Mouse (Mus musculus) liver, adult 2 months (tissue): Measurements from ENCODE around the gene Lrrc4b. TPM values are rescaled to one million over a fixed set of nuclear protein-coding genes. Genes with fewer than 3 reads are reported as not detected.

Experiments used
- DNase-seq: peaks from one replicate; pipeline ENCODE4 v3.0.0-alpha.2; 2011; ENCODE audit warnings: low read depth, low spot score; ENCODE audit errors: extremely low read depth
- H3K27ac ChIP-seq: fragments of 200-500 bp; replicated peaks from 2 replicates; pipeline ENCODE4 v1.5.1; 2012; ENCODE audit warnings: low read depth, mild to moderate bottlenecking, control low read depth, inconsistent platforms, low read length; ENCODE audit not compliant: insufficient read depth
- H3K27me3 ChIP-seq: fragments of 200-500 bp; 2 replicates; pipeline ENCODE4 v1.6.1; 2012; ENCODE audit warnings: mild to moderate bottlenecking, moderate library complexity, low read length, inconsistent platforms; ENCODE audit not compliant: control insufficient read depth, insufficient read depth
- H3K36me3 ChIP-seq: fragments of 200-500 bp; 2 replicates; pipeline ENCODE4 v1.6.1; 2012; ENCODE audit warnings: low read length, inconsistent platforms; ENCODE audit not compliant: control insufficient read depth, insufficient read depth
- H3K4me1 ChIP-seq: fragments of 200-500 bp; 2 replicates; pipeline ENCODE4 v1.6.1; 2011; ENCODE audit warnings: low read length; ENCODE audit not compliant: control insufficient read depth, insufficient read depth
- H3K4me3 ChIP-seq: fragments of 200-500 bp; 2 replicates; pipeline ENCODE4 v1.5.1; 2011; ENCODE audit warnings: low read depth, mild to moderate bottlenecking, control low read depth, low read length, moderate library complexity; ENCODE audit not compliant: insufficient read depth
- H3K79me2 ChIP-seq: fragments of 200-500 bp; 2 replicates; pipeline ENCODE4 v1.6.1; 2012; ENCODE audit warnings: inconsistent platforms, mild to moderate bottlenecking, low read length, moderate library complexity; ENCODE audit not compliant: control insufficient read depth, insufficient read depth
- H3K9ac ChIP-seq: fragments of 200-500 bp; 2 replicates; pipeline ENCODE4 v1.6.1; 2012; ENCODE audit warnings: low read depth, mild to moderate bottlenecking, control low read depth, inconsistent platforms, low read length
- CTCF ChIP-seq: fragments of 200-500 bp; IDR thresholded peaks from 2 replicates; pipeline ENCODE4 v1.5.1; 2011; ENCODE audit warnings: low read depth, low read length, control low read depth
- POLR2A ChIP-seq: fragments of 200-500 bp; IDR thresholded peaks from 2 replicates; pipeline ENCODE4 v1.6.1; 2011; ENCODE audit warnings: low read length, control low read depth; ENCODE audit not compliant: insufficient read depth; ENCODE audit errors: extremely low read depth
- WGBS: fragments of 180-500 bp; shearing (Covaris S2); methylation state at CpG from one replicate; pipeline ENCODE4 v1.1.7; 2018; 5-methylcytosine and 5-hydroxymethylcytosine counted together
- polyA plus RNA-seq: library from polyadenylated mRNA; depleted of rRNA; stranded (reverse); fragments of >200 nt; gene quantifications from 2 replicates; pipeline ENCODE4 v1.2.3, GENCODE M21; 2012
- total RNA-seq: library from RNA; depleted of rRNA; stranded (reverse); fragments of >200 nt; gene quantifications from 2 replicates; pipeline ENCODE4 v1.2.3, GENCODE M21; 2014

The Lrrc4b gene
- total and polyA plus RNA-seq, 2 experiments, result not detected

GRCm38 (mm10) chr7:44392341-44392740 is 36.5 kb upstream of the Lrrc4b start:
- Histone ChIP-seq H3K27ac (no peak overlapping the region), H3K4me3 (no peak overlapping the region), H3K79me2 (no peaks in the 10 kb centered on the region), H3K9ac (no peak overlapping the region), H3K36me3 (no peaks in the 10 kb centered on the region), H3K4me1 (no peaks in the 10 kb centered on the region), H3K27me3 (no peaks in the 10 kb centered on the region)
- DNase-seq, result no peak
- WGBS, result 82% methylated on average over 14 of the region's 14 CpGs
- no peak for TF ChIP-seq CTCF
- TF ChIP-seq POLR2A, result no peak

DNA sequence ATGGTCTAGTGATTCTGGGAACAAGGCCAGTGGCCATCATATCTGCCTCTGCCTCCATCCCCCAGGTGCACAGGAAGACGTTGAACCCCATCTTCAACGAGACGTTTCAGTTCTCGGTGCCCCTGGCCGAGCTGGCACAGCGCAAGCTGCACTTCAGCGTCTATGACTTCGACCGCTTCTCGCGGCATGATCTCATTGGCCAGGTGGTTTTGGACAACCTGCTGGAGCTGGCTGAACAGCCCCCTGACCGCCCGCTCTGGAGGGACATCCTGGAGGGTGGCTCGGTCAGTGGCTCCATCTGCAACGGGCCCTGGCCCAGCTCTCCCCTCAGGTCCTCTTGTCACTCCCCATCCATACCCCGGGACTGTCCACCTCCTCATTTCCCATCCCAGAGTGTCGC is 35.5 kb upstream of the Lrrc4b start:
- Histone ChIP-seq H3K27ac (no peak overlapping the region), H3K9ac (no peak overlapping the region), H3K4me3 (no peak overlapping the region), H3K79me2 (no peaks in the 10 kb centered on the region), H3K4me1 (no peaks in the 10 kb centered on the region), H3K36me3 (no peaks in the 10 kb centered on the region), H3K27me3 (no peaks in the 10 kb centered on the region)
- no peak for DNase-seq
- TF ChIP-seq CTCF (no peak), POLR2A (no peak)
- 89% methylated on average over 17 of the region's 17 CpGs for WGBS

DNA sequence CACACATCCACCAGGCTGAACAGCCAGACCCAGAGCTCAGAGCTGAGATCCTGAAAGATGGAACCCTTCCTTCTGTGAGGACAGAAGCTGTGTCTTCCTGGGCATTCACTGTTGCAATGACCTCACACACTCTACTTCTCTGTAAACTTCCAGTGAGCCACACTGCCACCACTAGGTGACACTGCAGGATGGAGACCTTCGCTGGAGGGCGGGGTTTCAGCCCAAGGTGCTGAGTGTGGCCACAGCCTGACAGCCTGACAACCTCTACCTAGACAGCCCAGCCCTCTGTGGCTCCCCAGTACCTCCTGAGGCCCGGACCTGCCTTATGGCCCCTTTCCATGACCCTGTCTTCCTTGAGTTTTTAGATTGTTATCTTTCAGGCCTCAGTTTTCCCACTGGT is 30.2 kb upstream of the Lrrc4b start:
- WGBS, result 17% methylated on average over 3 of the region's 3 CpGs
- Histone ChIP-seq H3K9ac (no peak overlapping the region), H3K4me3 (no peak overlapping the region), H3K4me1 (peaks cover 2% of the 10 kb centered on the region; the same call in 1 of the 2 replicates), H3K27ac (no peak overlapping the region), H3K79me2 (no peaks in the 10 kb centered on the region), H3K27me3 (no peaks in the 10 kb centered on the region), H3K36me3 (no peaks in the 10 kb centered on the region)
- peak; percentile 44 for DNase-seq
- TF ChIP-seq CTCF (peak; percentile 87), POLR2A (no peak)

DNA sequence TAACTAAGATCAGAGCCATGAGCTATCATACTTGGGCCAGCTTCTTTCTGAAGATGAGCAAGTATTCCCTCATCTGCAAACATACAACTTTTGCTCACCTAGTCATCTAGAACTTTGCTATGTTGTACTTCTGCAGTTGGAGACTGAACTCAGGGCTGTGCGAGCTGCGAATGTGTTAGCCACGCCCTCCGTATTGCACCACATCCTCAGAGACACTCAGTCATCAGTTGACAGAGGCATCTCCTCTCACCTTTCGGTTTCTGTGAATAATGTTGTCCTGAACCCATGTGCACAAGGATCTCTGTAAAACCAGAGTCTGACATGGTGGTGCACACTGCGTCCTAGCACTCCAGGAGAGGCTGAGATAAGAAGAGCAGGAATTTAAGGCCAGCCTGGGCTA is 27.1 kb upstream of the Lrrc4b start:
- Histone ChIP-seq H3K79me2 (no peaks in the 10 kb centered on the region), H3K36me3 (no peaks in the 10 kb centered on the region), H3K27ac (no peak overlapping the region), H3K4me3 (no peak overlapping the region), H3K4me1 (peaks cover 2% of the 10 kb centered on the region; the same call in 1 of the 2 replicates), H3K9ac (no peak overlapping the region), H3K27me3 (no peaks in the 10 kb centered on the region)
- 61% methylated on average over 6 of the region's 6 CpGs for WGBS
- DNase-seq, result peak; percentile 14
- TF ChIP-seq POLR2A (no peak), CTCF (no peak)

GRCm38 (mm10) chr7:44405346-44406014 is 23.3 kb upstream of the Lrrc4b start:
- no peaks in the 10 kb centered on the region for H3K27me3 ChIP-seq
- H3K9ac ChIP-seq, result no peak overlapping the region
- no peak for TF ChIP-seq CTCF
- no peak for TF ChIP-seq POLR2A
- peak; percentile 93 for DNase-seq
- peak overlapping the region; percentile 29 for H3K4me3 ChIP-seq
- H3K36me3 ChIP-seq, result no peaks in the 10 kb centered on the region
- WGBS, result under 1% methylated on average over 27 of the region's 27 CpGs
- H3K4me1 ChIP-seq, result peaks cover 2% of the 10 kb centered on the region; the same call in 1 of the 2 replicates
- H3K27ac ChIP-seq, result no peak overlapping the region
- H3K79me2 ChIP-seq, result no peaks in the 10 kb centered on the region

DNA sequence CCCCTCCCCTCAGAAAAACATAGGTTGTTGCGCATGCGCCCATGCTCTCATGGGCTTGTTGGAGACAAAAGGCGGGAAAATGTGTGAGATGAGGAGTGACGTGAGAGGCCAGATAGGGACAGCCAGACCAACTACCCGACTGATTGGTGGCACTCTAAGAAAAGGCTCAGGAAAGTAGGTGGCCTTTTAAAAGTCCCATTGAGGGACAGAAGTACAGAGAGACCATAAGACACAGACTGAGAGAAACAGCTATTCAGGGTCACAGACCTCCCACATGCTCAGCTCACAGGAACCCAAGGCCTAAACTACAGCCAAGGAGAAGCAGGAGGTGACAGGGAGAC is 22.8 kb upstream of the Lrrc4b start:
- Histone ChIP-seq H3K9ac (no peak overlapping the region), H3K36me3 (no peaks in the 10 kb centered on the region), H3K27me3 (no peaks in the 10 kb centered on the region), H3K4me1 (peaks cover 2% of the 10 kb centered on the region; the same call in 1 of the 2 replicates), H3K4me3 (no peak overlapping the region), H3K79me2 (no peaks in the 10 kb centered on the region), H3K27ac (no peak overlapping the region)
- no peak for DNase-seq
- WGBS, result 10% methylated on average over 5 of the region's 5 CpGs
- no peak for TF ChIP-seq CTCF
- no peak for TF ChIP-seq POLR2A
